Mouse (Mus musculus): ENCODE measurements around the gene Eya2. TPM values are rescaled to one million over a fixed set of nuclear protein-coding genes. Genes with fewer than 3 reads are reported as not detected.

Gene Eya2
- under 1 TPM; 0.36 to 0.78 TPM for total RNA-seq (2023)

DNA sequence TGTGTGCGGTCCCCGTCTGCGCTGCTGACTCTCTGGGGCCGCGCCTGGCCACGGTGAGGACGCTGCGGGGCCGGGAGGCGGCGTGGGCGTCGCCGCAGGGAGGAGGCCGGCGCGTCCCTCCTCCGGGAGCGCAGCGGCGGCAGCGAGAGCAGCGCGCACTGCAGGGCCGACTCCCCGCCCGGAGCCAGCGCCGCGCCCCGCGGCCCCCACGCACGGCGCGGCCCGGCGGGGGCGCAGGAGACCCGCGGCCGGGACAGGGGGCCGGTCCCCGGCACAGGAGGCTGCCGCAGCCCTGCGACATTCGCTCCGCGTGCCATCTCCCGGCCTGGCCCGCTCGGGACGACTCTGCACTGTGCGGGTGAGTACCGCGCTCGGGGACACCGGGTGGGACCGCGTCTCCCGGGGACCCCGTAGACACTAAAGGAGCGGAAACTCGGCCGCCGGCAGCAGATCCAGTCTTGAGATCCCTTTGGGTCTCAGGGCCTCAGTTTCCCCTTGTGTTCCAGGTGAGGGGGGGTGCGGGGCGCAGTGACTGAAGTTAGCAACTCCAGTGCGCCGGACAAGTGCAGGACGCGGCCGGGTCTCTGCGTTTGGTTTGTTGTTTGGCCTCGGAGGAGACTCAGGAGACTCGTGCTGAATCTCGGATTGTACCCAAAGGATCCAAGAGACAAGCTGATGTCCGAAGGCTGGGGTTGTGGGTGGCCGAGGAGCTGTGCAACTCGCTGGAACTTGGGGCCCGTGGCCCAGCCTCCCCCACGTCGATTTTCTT, at the start of gene Eya2:
Eya2 (plus strand) TSS at position 126 of the 769 bp plus-strand sequence.

Other genes starting within 250 kb of the Eya2 start
- gene Zfp663, start 226.3 kb upstream of the Eya2 start, total RNA-seq (2023) = not detected
- not detected for gene Zfp334, start 206.8 kb upstream of the Eya2 start, total RNA-seq (2023)
- not detected for gene Ocstamp, start 194.6 kb upstream of the Eya2 start, total RNA-seq (2023)
- gene Slc13a3, start 121.8 kb upstream of the Eya2 start, total RNA-seq (2023) = not detected
- 10 to 100 TPM; 19.8 to 21.6 TPM for gene Trp53rka, start 101.7 kb upstream of the Eya2 start, total RNA-seq (2023)
- gene Slc2a10, start 91.2 kb upstream of the Eya2 start, total RNA-seq (2023) = not detected

Data from B cell, adult 67 days (primary cell).